Mouse (Mus musculus): ENCODE results near the gene Gnl2.

DNA sequence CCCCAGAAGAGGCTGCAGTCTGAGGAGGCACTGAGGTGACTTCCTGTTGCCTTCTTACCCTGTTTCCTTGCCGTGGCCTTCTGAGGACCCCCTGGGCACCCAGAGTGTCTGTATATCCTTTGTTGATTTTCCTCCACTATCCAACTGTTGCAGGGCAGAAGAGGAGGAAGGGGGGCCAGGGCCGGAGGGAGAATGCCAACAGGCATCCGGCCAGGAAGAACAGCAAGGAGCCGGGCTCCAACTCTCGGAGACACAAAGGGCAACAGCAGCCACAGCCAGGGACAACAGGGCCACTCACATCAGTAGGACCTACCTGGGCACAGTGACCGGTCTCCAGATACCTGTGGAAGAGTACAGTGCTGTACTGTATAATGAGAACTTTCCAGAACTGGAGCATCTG lies 8.2 kb upstream of the Gnl2 start:
- TF ChIP-seq CTCF (IDR thresholded peaks at IDR 0.05; ENCODE audit: low read depth, low read length) (no peak), POLR2A (IDR thresholded peaks at IDR 0.05; ENCODE audit: borderline replicate concordance, low read depth, low read length) (no peak)
